In genomic region chr11:67482217-67482760, GRCm38 (mm10) we compare ENCODE assay signal across 8 mouse cellular contexts. TPM values are rescaled to one million over a fixed set of nuclear protein-coding genes. Genes with fewer than 3 reads are reported as not detected.
DNase-seq lines count a peak whose midpoint lies in the region; ATAC-seq and TF ChIP-seq lines count a peak whose summit lies in the region.

No protein-coding gene starts in this region.

- ATAC-seq in intestine, embryonic 16.5 days = no peak
- ATAC-seq in intestine, postnatal 0 days = no peak
- ATAC-seq in midbrain, embryonic 16.5 days = no peak

- 57% methylated on average over 9 of the region's 9 CpGs for WGBS in intestine, embryonic 16.5 days
- WGBS in intestine, postnatal 0 days = 60% methylated on average over 9 of the region's 9 CpGs
- WGBS in midbrain, embryonic 16.5 days = 67% methylated on average over 9 of the region's 9 CpGs

- no peaks in the 10 kb centered on the region for H3K27me3 ChIP-seq in intestine, embryonic 16.5 days (replicated peaks; ENCODE audit: control insufficient read depth, insufficient read depth, low read length)
- no peaks in the 10 kb centered on the region for H3K27me3 ChIP-seq in intestine, postnatal 0 days (replicated peaks; ENCODE audit: control insufficient read depth, insufficient read depth, low read length)
- no peaks in the 10 kb centered on the region for H3K27me3 ChIP-seq in midbrain, embryonic 16.5 days (ENCODE audit: control insufficient read depth, insufficient read depth, low read depth, low read length)

- no peak overlapping the region for H3K4me2 ChIP-seq in intestine, embryonic 16.5 days (ENCODE audit: low read depth, low read length)
- H3K4me2 ChIP-seq in intestine, postnatal 0 days (replicated peaks; ENCODE audit: low read depth) = no peak overlapping the region
- no peak overlapping the region for H3K4me2 ChIP-seq in midbrain, embryonic 16.5 days (ENCODE audit: low read length)

- no peak overlapping the region for H3K4me3 ChIP-seq in intestine, embryonic 16.5 days (ENCODE audit: low read length)
- no peak overlapping the region for H3K4me3 ChIP-seq in intestine, postnatal 0 days (ENCODE audit: low read depth, low read length)
- H3K4me3 ChIP-seq in midbrain, embryonic 16.5 days (ENCODE audit: low read depth, low read length) = no peak overlapping the region

- no peak overlapping the region for H3K9ac ChIP-seq in intestine, embryonic 16.5 days (ENCODE audit: low read depth, low read length)
- H3K9ac ChIP-seq in intestine, postnatal 0 days (ENCODE audit: low read depth, low read length) = no peak overlapping the region
- H3K9ac ChIP-seq in midbrain, embryonic 16.5 days (ENCODE audit: low read depth, low read length) = no peak overlapping the region

- H3K27ac ChIP-seq in intestine, embryonic 16.5 days (ENCODE audit: low read length) = peak overlapping the region; percentile 20; the same call in 1 of the 2 replicates
- H3K27ac ChIP-seq in intestine, postnatal 0 days (ENCODE audit: low read depth, low read length) = no peak overlapping the region
- H3K27ac ChIP-seq in midbrain, embryonic 16.5 days (ENCODE audit: low read length) = no peak overlapping the region

- H3K9me3 ChIP-seq in intestine, embryonic 16.5 days (ENCODE audit: control insufficient read depth, low read length) = no peaks in the 10 kb centered on the region
- H3K9me3 ChIP-seq in intestine, postnatal 0 days (ENCODE audit: control insufficient read depth) = no peaks in the 10 kb centered on the region
- no peaks in the 10 kb centered on the region for H3K9me3 ChIP-seq in midbrain, embryonic 16.5 days (replicated peaks; ENCODE audit: control insufficient read depth, low read length, poor library complexity, severe bottlenecking)

- no peak for TF ChIP-seq CTCF in intestine, postnatal 0 days (IDR thresholded peaks at IDR 0.05; ENCODE audit: low read depth)

- no peaks in the 10 kb centered on the region for H3K36me3 ChIP-seq in intestine, embryonic 16.5 days (ENCODE audit: control insufficient read depth, insufficient read depth, low read length)
- H3K36me3 ChIP-seq in intestine, postnatal 0 days (ENCODE audit: control insufficient read depth, insufficient read depth) = no peaks in the 10 kb centered on the region
- no peaks in the 10 kb centered on the region for H3K36me3 ChIP-seq in midbrain, embryonic 16.5 days (ENCODE audit: control insufficient read depth, insufficient read depth, low read length)

- DNase-seq in brain, adult 2 months (ENCODE audit: low read depth, low spot score) = peak; percentile 72
- DNase-seq in gastrocnemius, postnatal 10 days = peak; percentile 66
- peak; percentile 56 to 76 for DNase-seq in left cerebral cortex, postnatal 10 days (ENCODE audit: extremely low spot score in 1 of 2, low spot score in 2 of 2)
- DNase-seq in right cerebral cortex, postnatal 10 days (ENCODE audit: low spot score in 2 of 2) = peak; percentile 78 to 80
- DNase-seq in spleen, adult 18-20 months = no peak

- intact Hi-C loops in left cerebral cortex, postnatal 10 days (cut with DNase I) = no loop called here

- H3K4me1 ChIP-seq in intestine, embryonic 16.5 days (ENCODE audit: control insufficient read depth, insufficient read depth, low read length) = no peaks in the 10 kb centered on the region
- H3K4me1 ChIP-seq in intestine, postnatal 0 days (replicated peaks; ENCODE audit: control insufficient read depth, insufficient read depth, low read length) = no peaks in the 10 kb centered on the region
- no peaks in the 10 kb centered on the region for H3K4me1 ChIP-seq in midbrain, embryonic 16.5 days (ENCODE audit: control insufficient read depth, insufficient read depth, low read length)

RNA-seq across cellular contexts. Expression of gene Gas7, which starts 27.1 kb away (rescaled TPM):
- polyA plus RNA-seq in intestine, embryonic 16.5 days (2015; fragmentation: Nextera tagmentation; extraction: Ambion mirVana) = 8.4 TPM in 2 replicates
- polyA plus RNA-seq in intestine, postnatal 0 days (2015; fragmentation: Nextera tagmentation; extraction: Ambion mirVana) = 5.4 and 5.7 TPM in 2 replicates
- total RNA-seq in gastrocnemius, postnatal 10 days (2021) = 10 to 100 TPM; 22.7 to 27.1 TPM
- total RNA-seq in left cerebral cortex, postnatal 10 days (2021) = 100 to 1,000 TPM; 480 to 508 TPM
- 52.2 and 53.5 TPM in 2 replicates for polyA plus RNA-seq in midbrain, embryonic 16.5 days (2015; fragmentation: Nextera tagmentation; extraction: Ambion mirVana)

Comparison
In these comparisons a context has a peak if more than half of its experiments do, and no peak if none do; other contexts are left out.
1. DNase-seq: peak in brain, adult 2 months (single experiment), gastrocnemius, postnatal 10 days (single experiment), left cerebral cortex, postnatal 10 days (2 of 2) and right cerebral cortex, postnatal 10 days (2 of 2); none in spleen, adult 18-20 months (0 of 2).